Mouse (Mus musculus) hematopoietic stem cell, adult 5-6 weeks (primary cell): ENCODE measurements around the gene Kif13a. TPM values are rescaled to one million over a fixed set of nuclear protein-coding genes. Genes with fewer than 3 reads are reported as not detected.

Experiments
- ATAC-seq, 2 experiments: fragments of 125-278 bp in 1 of 2; replicated peaks in 1 of 2; 2 replicates each; pipeline ENCODE4 v1.8.0; 2016 to 2017; ENCODE audit warnings: inconsistent platforms in 2 of 2, mild to moderate bottlenecking in 2 of 2, moderate number of reproducible peaks in 2 of 2, low read depth in 1 of 2, moderate TSS enrichment in 1 of 2; ENCODE audit not compliant: low FRiP score in 2 of 2, poor library complexity in 2 of 2, severe bottlenecking in 2 of 2, insufficient read depth in 1 of 2, low TSS enrichment in 1 of 2
- total RNA-seq: library from RNA; stranded (forward); fragments of 172-1452, 232-1000 nt; gene quantifications from 2 replicates; pipeline ENCODE4 v1.2.3, GENCODE M21; 2017

The Kif13a gene
- total RNA-seq, 1 experiment from 2014 or later, result 54.7 TPM

- no peak for ATAC-seq
Observed at GRCm38 (mm10) chr13:46774998-46775397, 154.7 kb downstream of the Kif13a start.

GRCm38 (mm10) chr13:46772581-46772980, 157.1 kb downstream of the Kif13a start:
- ATAC-seq, result no peak

- ATAC-seq, result no peak
Observed at GRCm38 (mm10) chr13:46765361-46765760, 164.3 kb downstream of the Kif13a start.

- no peak for ATAC-seq
Observed at GRCm38 (mm10) chr13:46763210-46763609, 166.5 kb downstream of the Kif13a start.

- no peak for ATAC-seq
Observed at GRCm38 (mm10) chr13:46760921-46761320, 168.7 kb downstream of the Kif13a start.

GRCm38 (mm10) chr13:46759281-46759809, 170.3 kb downstream of the Kif13a start:
- ATAC-seq, result no peak

GRCm38 (mm10) chr13:46758627-46759026, 171.0 kb downstream of the Kif13a start:
- no peak for ATAC-seq

- no peak for ATAC-seq
Observed at GRCm38 (mm10) chr13:46757946-46758345, 171.7 kb downstream of the Kif13a start.

- no peak for ATAC-seq
Observed at GRCm38 (mm10) chr13:46753294-46753693, 176.4 kb downstream of the Kif13a start.

GRCm38 (mm10) chr13:46752566-46753229, 177.0 kb downstream of the Kif13a start:
- ATAC-seq, result no peak

- no peak for ATAC-seq
Observed at GRCm38 (mm10) chr13:46748138-46748873, 181.4 kb downstream of the Kif13a start.

GRCm38 (mm10) chr13:46743821-46744220, 185.8 kb downstream of the Kif13a start:
- no peak for ATAC-seq

- no peak for ATAC-seq
Observed at GRCm38 (mm10) chr13:46742367-46742766, 187.3 kb downstream of the Kif13a start.

GRCm38 (mm10) chr13:46739426-46739825, 190.2 kb downstream of the Kif13a start:
- ATAC-seq, result no peak

- ATAC-seq, result no peak
Observed at GRCm38 (mm10) chr13:46737482-46737881, 192.2 kb downstream of the Kif13a start.

- ATAC-seq, result peak; percentile 28 to 61
Observed at GRCm38 (mm10) chr13:46736479-46736865, 193.2 kb downstream of the Kif13a start.

- ATAC-seq, result peak; percentile 65 to 71
Observed at GRCm38 (mm10) chr13:46735808-46736478, 193.7 kb downstream of the Kif13a start.

- peak; percentile 17 to 27; a peak in 2 of 4 replicates for ATAC-seq
Observed at GRCm38 (mm10) chr13:46735219-46735807, 194.4 kb downstream of the Kif13a start.
